Mouse (Mus musculus) limb, embryonic 11.5 days (tissue): ENCODE data around the gene Tmem234. TPM values are rescaled to one million over a fixed set of nuclear protein-coding genes. Genes with fewer than 3 reads are reported as not detected.

Experiments used
- ATAC-seq: fragments of 200-750 bp; cut with Nextera tagmentation; 2 replicates; pipeline ENCODE4 v1.8.0; 2017; ENCODE audit warnings: low read depth; ENCODE audit not compliant: insufficient number of reproducible peaks, low FRiP score, low TSS enrichment
- DNase-seq: peaks from one replicate; pipeline ENCODE4 v3.0.0-alpha.2; 2015; ENCODE audit warnings: low spot score
- H3K27ac ChIP-seq: fragments of 300-500 bp; sonication (generic); replicated peaks from 2 replicates; pipeline ENCODE4 v1.5.1; 2014; ENCODE audit warnings: low read depth, mild to moderate bottlenecking, low read length
- H3K27me3 ChIP-seq: fragments of 300-500 bp; sonication (generic); 2 replicates; pipeline ENCODE4 v1.6.1; 2014; ENCODE audit warnings: mild to moderate bottlenecking, low read length, mixed read lengths; ENCODE audit not compliant: control insufficient read depth, insufficient read depth
- H3K36me3 ChIP-seq: fragments of 300-500 bp; sonication (generic); 2 replicates; pipeline ENCODE4 v1.6.1; 2014; ENCODE audit warnings: mild to moderate bottlenecking, low read length, moderate library complexity, mixed read lengths; ENCODE audit not compliant: control insufficient read depth, insufficient read depth
- H3K4me1 ChIP-seq: fragments of 300-500 bp; sonication (generic); 2 replicates; pipeline ENCODE4 v1.6.1; 2014; ENCODE audit warnings: low read length, mixed read lengths; ENCODE audit not compliant: control insufficient read depth, insufficient read depth
- H3K4me2 ChIP-seq: fragments of 300-500 bp; sonication (generic); 2 replicates; pipeline ENCODE4 v1.6.1; 2014; ENCODE audit warnings: low read depth, mild to moderate bottlenecking, moderate library complexity; ENCODE audit not compliant: severe bottlenecking
- H3K4me3 ChIP-seq: fragments of 300-500 bp; sonication (generic); 2 replicates; pipeline ENCODE4 v1.5.1; 2014; ENCODE audit warnings: low read depth, low read length
- H3K9ac ChIP-seq: fragments of 300-500 bp; sonication (generic); 2 replicates; pipeline ENCODE4 v1.6.1; 2014; ENCODE audit warnings: mild to moderate bottlenecking, low read length
- H3K9me3 ChIP-seq: fragments of 300-500 bp; sonication (generic); 2 replicates; pipeline ENCODE4 v1.6.1; 2016; ENCODE audit warnings: low read length; ENCODE audit not compliant: control insufficient read depth
- WGBS: fragments of 180-500 bp; shearing (Covaris S2); extraction: QIAGEN DNeasy Blood & Tissue Kit; methylation state at CpG from one replicate; pipeline ENCODE4 v1.1.7; 2014; 5-methylcytosine and 5-hydroxymethylcytosine counted together
- polyA plus RNA-seq: library from polyadenylated mRNA; unstranded; fragments of >200 nt; fragmentation: Nextera tagmentation; extraction: Ambion mirVana; gene quantifications from 2 replicates; pipeline ENCODE4 v1.2.1, GENCODE M21; 2014

Gene Tmem234
- polyA plus RNA-seq, 1 experiment from 2014 or later = 207 TPM

DNA sequence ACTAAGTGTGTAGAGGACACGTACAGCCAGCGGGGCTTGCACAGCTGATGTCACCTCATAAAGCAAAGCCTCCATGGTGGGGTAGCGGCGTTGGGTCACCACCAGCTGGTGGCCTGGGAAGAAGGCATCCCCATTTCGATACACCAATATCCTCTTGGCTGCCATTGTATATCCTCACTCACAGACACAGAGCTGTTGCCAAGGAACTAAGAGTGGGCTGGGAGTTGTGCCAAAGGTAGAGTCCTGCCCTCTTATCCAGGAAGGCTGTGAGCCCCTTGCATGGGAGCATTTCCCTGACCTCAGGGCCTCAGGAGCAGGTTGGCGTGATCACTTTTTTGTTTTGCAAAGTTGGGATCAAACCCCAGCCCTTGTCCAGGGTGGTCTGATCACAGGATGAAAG lies 13.6 kb downstream of the Tmem234 start, which contains the start of gene Dcdc2b:
Gene Dcdc2b, minus strand, starts transcription at position 165 of the 400 bp plus-strand sequence.
- no peaks in the 10 kb centered on the region for H3K27me3 ChIP-seq
- no peak within 1 kb of the TSS for H3K9ac ChIP-seq
- H3K4me3 ChIP-seq = no peak within 1 kb of the TSS
- H3K4me2 ChIP-seq = no peak within 1 kb of the TSS
- peaks cover 4% of the 10 kb centered on the region; the same call in 1 of the 2 replicates for H3K4me1 ChIP-seq
- H3K9me3 ChIP-seq = no peaks in the 10 kb centered on the region
- H3K27ac ChIP-seq = no peak within 1 kb of the TSS
- 82% methylated on average over 6 of the region's 6 CpGs for WGBS
- no peak for ATAC-seq
- H3K36me3 ChIP-seq = no peaks in the 10 kb centered on the region; the same call in 1 of the 2 replicates
- DNase-seq = no peak

DNA sequence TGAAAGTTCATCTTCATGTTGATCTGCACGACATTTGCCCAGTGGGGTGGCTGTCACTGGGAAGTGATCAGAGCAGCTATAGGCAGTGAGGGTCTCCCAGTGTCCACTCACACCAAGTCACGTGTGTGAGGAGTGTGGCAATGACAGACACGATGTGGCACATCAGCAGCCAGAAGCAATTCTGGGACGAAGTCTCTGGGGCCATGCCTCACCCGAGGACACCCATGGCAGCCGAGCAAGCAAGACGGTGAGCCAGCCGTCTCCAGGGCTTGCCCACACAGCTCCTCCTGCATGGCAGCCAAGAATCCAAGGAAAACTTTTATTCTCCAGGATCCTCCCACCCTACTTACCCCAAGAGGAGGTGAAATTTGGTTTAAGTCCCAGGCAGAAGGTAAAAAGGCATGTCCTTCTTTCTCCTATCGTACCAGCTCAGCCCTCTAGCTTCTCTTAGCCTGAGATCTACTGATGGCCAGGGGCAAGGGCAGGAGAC lies 15.4 kb downstream of the Tmem234 start:
- H3K4me3 ChIP-seq = no peak overlapping the region
- no peaks in the 10 kb centered on the region for H3K9me3 ChIP-seq
- no peaks in the 10 kb centered on the region for H3K27me3 ChIP-seq
- WGBS = 87% methylated on average over 9 of the region's 9 CpGs
- H3K36me3 ChIP-seq = no peaks in the 10 kb centered on the region; the same call in none of the 2 replicates
- ATAC-seq (no peak), DNase-seq (no peak)
- no peak overlapping the region for H3K9ac ChIP-seq
- H3K4me1 ChIP-seq = peaks cover 4% of the 10 kb centered on the region; the same call in 1 of the 2 replicates
- no peak overlapping the region for H3K27ac ChIP-seq
- H3K4me2 ChIP-seq = no peak overlapping the region

DNA sequence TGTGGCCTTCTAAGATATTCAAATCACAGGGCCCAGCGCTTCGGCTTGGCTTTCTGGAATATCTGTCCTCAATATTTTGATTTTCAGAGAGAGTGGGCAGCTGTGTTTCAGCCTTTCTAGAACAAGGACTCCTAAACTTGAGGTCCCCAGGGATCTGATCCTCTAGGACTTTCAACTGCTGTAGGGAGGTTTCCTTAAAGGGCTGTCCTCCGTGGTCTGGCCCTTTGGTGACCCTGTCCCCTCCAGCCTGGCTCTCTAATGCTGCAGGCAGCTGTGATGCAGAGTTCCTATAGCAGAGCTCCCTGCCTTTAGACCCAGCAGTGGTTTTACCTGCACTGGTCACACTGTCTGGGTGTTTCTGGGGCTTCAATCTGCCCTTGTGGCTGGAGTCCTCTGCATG lies 16.2 kb downstream of the Tmem234 start:
- no peak for DNase-seq
- no peak overlapping the region for H3K9ac ChIP-seq
- H3K9me3 ChIP-seq = no peaks in the 10 kb centered on the region
- ATAC-seq = no peak
- peaks cover 4% of the 10 kb centered on the region; the same call in 1 of the 2 replicates for H3K4me1 ChIP-seq
- H3K4me3 ChIP-seq = no peak overlapping the region
- no peak overlapping the region for H3K27ac ChIP-seq
- 92% methylated on average over 3 of the region's 3 CpGs for WGBS
- no peaks in the 10 kb centered on the region; the same call in none of the 2 replicates for H3K36me3 ChIP-seq
- no peak overlapping the region for H3K4me2 ChIP-seq
- no peaks in the 10 kb centered on the region for H3K27me3 ChIP-seq

DNA sequence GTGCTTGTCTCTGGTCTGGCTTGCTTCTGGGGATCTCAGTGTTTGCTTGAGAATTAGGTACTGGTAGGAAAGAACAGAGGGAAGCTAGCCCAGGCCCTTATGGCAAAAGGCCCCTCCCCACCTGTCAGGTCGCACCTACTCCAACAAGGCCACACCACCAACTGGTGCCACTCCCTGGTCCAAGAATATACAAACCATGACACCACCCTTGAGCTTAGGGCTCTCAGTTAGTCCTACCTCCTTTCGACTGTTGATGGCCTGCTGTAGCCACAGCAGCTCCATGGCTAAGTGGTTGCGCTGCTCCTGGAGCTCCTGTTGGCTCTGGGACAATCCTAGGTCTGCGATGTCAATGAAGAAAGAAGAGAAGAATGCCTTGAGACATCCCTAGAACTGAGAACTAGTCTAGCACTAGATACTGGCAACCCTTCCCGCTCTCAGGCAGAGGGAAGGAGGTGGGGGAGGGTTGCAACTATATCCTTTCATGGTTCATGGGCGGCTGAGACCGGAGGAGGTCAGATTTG lies 16.7 kb downstream of the Tmem234 start:
- ATAC-seq (no peak), DNase-seq (no peak)
- Histone ChIP-seq H3K4me1 (peaks cover 4% of the 10 kb centered on the region; the same call in 1 of the 2 replicates), H3K27ac (no peak overlapping the region), H3K4me3 (no peak overlapping the region), H3K27me3 (no peaks in the 10 kb centered on the region), H3K9ac (no peak overlapping the region), H3K4me2 (no peak overlapping the region), H3K36me3 (no peaks in the 10 kb centered on the region; the same call in none of the 2 replicates), H3K9me3 (no peaks in the 10 kb centered on the region)
- WGBS = 92% methylated on average over 7 of the region's 7 CpGs

DNA sequence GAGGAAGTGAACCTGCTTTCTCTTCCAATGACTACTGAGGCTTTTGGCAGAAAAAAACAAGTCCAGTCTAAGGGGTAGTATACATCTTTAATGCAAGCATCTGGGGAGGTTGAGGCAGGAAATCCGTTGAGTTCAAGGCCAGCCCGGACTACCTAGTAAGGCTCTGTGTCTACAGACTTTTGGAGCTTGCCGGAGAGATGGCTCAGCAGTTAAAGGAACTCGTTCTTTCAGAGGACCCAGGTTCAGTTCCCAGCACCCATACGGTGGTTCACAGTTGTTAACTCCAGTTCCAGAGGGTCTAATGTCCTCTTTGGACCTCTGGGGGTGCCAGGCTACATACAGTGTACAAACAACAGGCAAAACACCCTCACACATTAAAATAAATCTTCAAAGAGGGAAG lies 17.6 kb downstream of the Tmem234 start:
- peak overlapping the region; percentile 69; the same call in 1 of the 2 replicates for H3K9ac ChIP-seq
- H3K27ac ChIP-seq = no peak overlapping the region
- H3K9me3 ChIP-seq = no peaks in the 10 kb centered on the region
- no peaks in the 10 kb centered on the region for H3K27me3 ChIP-seq
- H3K4me2 ChIP-seq = peak overlapping the region; percentile 53
- WGBS = 95% methylated on average over 5 of the region's 5 CpGs
- ATAC-seq = no peak
- no peak for DNase-seq
- H3K4me1 ChIP-seq = peaks cover 11% of the 10 kb centered on the region
- H3K4me3 ChIP-seq = peak overlapping the region; percentile 46
- H3K36me3 ChIP-seq = no peaks in the 10 kb centered on the region; the same call in none of the 2 replicates

DNA sequence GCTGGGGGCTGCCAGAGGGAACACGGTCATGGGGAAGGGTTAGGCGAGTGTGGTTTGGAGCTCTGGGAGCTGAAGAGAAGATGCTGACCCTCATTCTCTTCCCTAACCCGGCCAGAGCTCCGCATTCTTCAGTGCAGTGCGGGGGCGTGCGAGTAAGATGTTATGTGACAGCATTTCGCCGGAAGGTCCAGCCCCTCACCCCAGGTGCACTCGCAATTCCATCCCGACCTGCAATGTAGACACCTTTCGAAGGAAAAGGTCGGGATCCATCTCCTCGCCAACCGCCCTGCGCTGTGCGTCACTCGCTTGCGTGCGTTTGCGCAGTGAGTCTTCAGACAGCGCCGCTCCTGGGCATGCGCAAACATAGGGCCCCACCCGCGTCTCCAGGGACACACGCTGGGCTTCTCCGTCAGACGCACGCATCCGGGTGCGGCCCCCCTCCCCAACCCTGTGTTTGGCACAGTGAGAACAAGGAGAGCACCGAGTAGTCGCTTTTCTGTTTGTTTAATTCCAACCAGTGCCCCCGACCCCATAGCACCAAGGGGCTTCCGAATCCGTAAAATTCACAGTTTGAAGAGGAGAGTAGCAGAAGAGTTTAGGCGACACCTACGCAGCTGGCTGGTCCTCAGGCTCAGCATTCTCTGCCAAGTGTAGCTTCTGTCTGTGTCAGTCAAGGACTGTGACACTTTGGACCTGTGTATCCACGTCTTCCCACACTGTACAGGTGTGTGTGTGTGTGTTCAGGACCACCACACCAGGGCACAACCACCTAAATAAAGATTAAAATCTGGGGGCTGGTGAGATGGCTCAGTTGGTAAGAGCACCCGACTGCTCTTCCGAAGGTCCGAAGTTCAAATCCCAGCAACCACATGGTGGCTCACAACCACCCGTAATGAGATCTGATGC lies 18.6 kb downstream of the Tmem234 start, which contains the start of gene Iqcc:
Gene Iqcc, minus strand, starts transcription at position 314 of the 906 bp plus-strand sequence.
- Histone ChIP-seq H3K4me3 (peak within 1 kb of the TSS; percentile 46), H3K27me3 (no peaks in the 10 kb centered on the region), H3K4me2 (peak within 1 kb of the TSS; percentile 53), H3K9ac (peak within 1 kb of the TSS; percentile 69), H3K27ac (peak within 1 kb of the TSS; percentile 52; the same call in 1 of the 2 replicates), H3K36me3 (no peaks in the 10 kb centered on the region; the same call in none of the 2 replicates), H3K9me3 (no peaks in the 10 kb centered on the region), H3K4me1 (peaks cover 14% of the 10 kb centered on the region)
- WGBS = 4% methylated on average over 43 of the region's 44 CpGs
- DNase-seq = peak; percentile 93
- peak; percentile 81; the same call in 1 of the 2 replicates for ATAC-seq

DNA sequence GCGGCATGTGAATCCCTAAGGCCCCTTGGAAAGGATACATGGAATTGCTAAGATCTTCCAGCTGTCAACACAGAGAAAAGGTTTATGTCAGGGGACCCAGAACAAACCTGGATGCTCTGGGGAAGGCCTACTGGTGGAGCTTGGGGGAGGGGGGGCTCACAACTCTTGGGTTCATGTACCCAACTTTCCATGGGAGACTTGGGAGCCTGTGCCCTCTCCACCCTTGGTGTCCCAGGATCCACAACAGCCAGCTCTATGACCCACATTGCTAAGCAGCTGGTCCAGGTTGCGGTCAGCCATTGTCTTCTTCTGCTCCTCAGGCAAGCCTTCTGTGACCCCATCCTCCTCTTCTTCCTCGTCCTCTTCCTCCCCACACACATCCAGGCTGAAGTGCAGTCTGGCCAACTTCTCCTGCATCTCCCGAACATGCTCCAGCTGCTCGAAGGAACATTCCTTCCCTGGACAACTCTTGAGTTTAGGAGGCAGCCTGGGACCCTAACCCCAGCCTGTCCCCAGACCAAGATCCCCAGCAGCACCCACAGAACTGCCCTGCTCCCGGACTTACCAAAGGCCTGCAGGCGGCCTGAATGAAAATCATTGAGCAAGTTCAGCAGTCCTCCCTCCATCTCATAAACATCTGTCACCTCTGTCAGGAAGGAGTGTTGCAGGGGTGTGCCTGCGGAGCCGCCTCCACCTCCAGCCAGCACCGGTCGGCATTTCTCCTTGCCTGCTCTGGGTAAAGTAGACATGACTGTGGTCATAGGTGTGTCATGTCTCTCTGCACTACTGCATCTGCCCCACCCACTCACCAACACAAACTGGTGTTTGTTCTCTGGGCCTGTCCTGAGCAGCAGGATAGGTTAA lies 20.2 kb downstream of the Tmem234 start:
- no peak overlapping the region for H3K4me3 ChIP-seq
- peaks cover 27% of the 10 kb centered on the region for H3K4me1 ChIP-seq
- no peak overlapping the region for H3K4me2 ChIP-seq
- WGBS = 88% methylated on average over 11 of the region's 11 CpGs
- no peaks in the 10 kb centered on the region for H3K9me3 ChIP-seq
- no peaks in the 10 kb centered on the region for H3K27me3 ChIP-seq
- no peak overlapping the region for H3K9ac ChIP-seq
- H3K36me3 ChIP-seq = no peaks in the 10 kb centered on the region; the same call in none of the 2 replicates
- DNase-seq (no peak), ATAC-seq (no peak)
- H3K27ac ChIP-seq = no peak overlapping the region
